Mouse (Mus musculus) heart, embryonic 14.5 days (tissue): Measurements from ENCODE around the gene Adgrl4. TPM values are rescaled to one million over a fixed set of nuclear protein-coding genes. Genes with fewer than 3 reads are reported as not detected.

Experiments used
- ATAC-seq: fragments of 200-750 bp; cut with Nextera tagmentation; 2 replicates; pipeline ENCODE4 v1.8.0; 2017; ENCODE audit warnings: low read depth, moderate TSS enrichment; ENCODE audit not compliant: insufficient number of reproducible peaks, insufficient read depth, low FRiP score
- H3K27ac ChIP-seq, 2 experiments: fragments of 200-500 bp in 1 of 2; fragments of 300-500 bp in 1 of 2; sonication (generic) in 1 of 2; replicated peaks in 1 of 2; 2 replicates each; pipeline ENCODE4 v1.5.1; 2012 to 2014; ENCODE audit warnings: low read depth in 2 of 2, low read length in 2 of 2, control low read depth in 1 of 2, mild to moderate bottlenecking in 1 of 2, mixed read lengths in 1 of 2; ENCODE audit not compliant: control insufficient read depth in 1 of 2, insufficient read depth in 1 of 2
- H3K27me3 ChIP-seq: fragments of 300-500 bp; sonication (generic); 2 replicates; pipeline ENCODE4 v1.6.1; 2014; ENCODE audit warnings: mild to moderate bottlenecking, low read length, control low read depth; ENCODE audit not compliant: control insufficient read depth, insufficient read depth
- H3K36me3 ChIP-seq: fragments of 300-500 bp; sonication (generic); 2 replicates; pipeline ENCODE4 v1.6.1; 2014; ENCODE audit warnings: mild to moderate bottlenecking, control low read depth, low read length, mixed read lengths; ENCODE audit not compliant: control insufficient read depth, insufficient read depth
- H3K4me1 ChIP-seq, 2 experiments: fragments of 200-500 bp in 1 of 2; fragments of 300-500 bp in 1 of 2; sonication (generic) in 1 of 2; 2 replicates each; pipeline ENCODE4 v1.6.1; 2012 to 2014; ENCODE audit warnings: low read length in 2 of 2, control low read depth in 1 of 2, mixed read lengths in 1 of 2; ENCODE audit not compliant: control insufficient read depth in 2 of 2, insufficient read depth in 2 of 2
- H3K4me2 ChIP-seq: fragments of 300-500 bp; sonication (generic); 2 replicates; pipeline ENCODE4 v1.6.1; 2014; ENCODE audit warnings: mild to moderate bottlenecking, low read length
- H3K4me3 ChIP-seq, 2 experiments: fragments of 200-500 bp in 1 of 2; fragments of 300-500 bp in 1 of 2; sonication (generic) in 1 of 2; 2 replicates each; pipeline ENCODE4 v1.5.1; 2012 to 2014; ENCODE audit warnings: low read length in 2 of 2, mild to moderate bottlenecking in 2 of 2, control low read depth in 1 of 2, low read depth in 1 of 2, moderate library complexity in 1 of 2; ENCODE audit not compliant: control insufficient read depth in 1 of 2, insufficient read depth in 1 of 2
- H3K9ac ChIP-seq: fragments of 300-500 bp; sonication (generic); 2 replicates; pipeline ENCODE4 v1.6.1; 2014; ENCODE audit warnings: mild to moderate bottlenecking, low read length
- H3K9me3 ChIP-seq: fragments of 300-500 bp; sonication (generic); 2 replicates; pipeline ENCODE4 v1.6.1; 2016; ENCODE audit warnings: low read length, control low read depth; ENCODE audit not compliant: control insufficient read depth
- WGBS: fragments of 180-500 bp; shearing (Covaris S2); extraction: QIAGEN DNeasy Blood & Tissue Kit; methylation state at CpG from one replicate; pipeline ENCODE4 v1.1.7; 2014; 5-methylcytosine and 5-hydroxymethylcytosine counted together
- polyA plus RNA-seq: library from polyadenylated mRNA; unstranded; fragments of >200 nt; fragmentation: Nextera tagmentation; extraction: Ambion mirVana; gene quantifications from 2 replicates; pipeline ENCODE4 v1.2.1, GENCODE M21; 2014

Gene Adgrl4
- polyA plus RNA-seq, 1 experiment from 2014 or later, result 18.2 TPM

GRCm38 (mm10) chr3:151505606-151506005 lies 67.9 kb downstream of the Adgrl4 start:
- no peaks in the 10 kb centered on the region for H3K36me3 ChIP-seq
- H3K4me2 ChIP-seq, result no peak overlapping the region
- H3K9me3 ChIP-seq, result no peaks in the 10 kb centered on the region
- no peak overlapping the region for H3K27ac ChIP-seq
- H3K4me1 ChIP-seq, result no peaks in the 10 kb centered on the region
- 85% methylated on average over 3 of the region's 3 CpGs for WGBS
- H3K4me3 ChIP-seq, result no peak overlapping the region
- ATAC-seq, result no peak
- no peak overlapping the region for H3K9ac ChIP-seq
- no peaks in the 10 kb centered on the region for H3K27me3 ChIP-seq

GRCm38 (mm10) chr3:151511184-151511583 lies 73.5 kb downstream of the Adgrl4 start:
- no peak overlapping the region for H3K4me2 ChIP-seq
- WGBS, result 76% methylated on average over 5 of the region's 5 CpGs
- ATAC-seq, result no peak
- H3K27me3 ChIP-seq, result no peaks in the 10 kb centered on the region
- H3K9me3 ChIP-seq, result no peaks in the 10 kb centered on the region
- no peak overlapping the region for H3K4me3 ChIP-seq
- H3K9ac ChIP-seq, result no peak overlapping the region
- H3K27ac ChIP-seq, result no peak overlapping the region
- H3K4me1 ChIP-seq, result no peaks in the 10 kb centered on the region
- no peaks in the 10 kb centered on the region for H3K36me3 ChIP-seq

GRCm38 (mm10) chr3:151547182-151547581 lies 109.5 kb downstream of the Adgrl4 start:
- Histone ChIP-seq H3K27me3 (no peaks in the 10 kb centered on the region), H3K9ac (no peak overlapping the region), H3K4me3 (no peak overlapping the region), H3K9me3 (no peaks in the 10 kb centered on the region), H3K4me1 (no peaks in the 10 kb centered on the region), H3K4me2 (no peak overlapping the region), H3K36me3 (no peaks in the 10 kb centered on the region), H3K27ac (no peak overlapping the region)
- 83% methylated on average over 3 of the region's 3 CpGs for WGBS
- ATAC-seq, result no peak

- Histone ChIP-seq H3K4me2 (no peak overlapping the region), H3K4me3 (no peak overlapping the region), H3K27ac (no peak overlapping the region), H3K4me1 (no peaks in the 10 kb centered on the region), H3K27me3 (no peaks in the 10 kb centered on the region), H3K9ac (no peak overlapping the region), H3K9me3 (no peaks in the 10 kb centered on the region), H3K36me3 (no peaks in the 10 kb centered on the region)
- WGBS, result 40% methylated on average over 5 of the region's 5 CpGs
- ATAC-seq, result no peak
Measured at GRCm38 (mm10) chr3:151551002-151551401, 113.3 kb downstream of the Adgrl4 start.

- WGBS, result 81% methylated on average over 2 of the region's 2 CpGs
- H3K4me3 ChIP-seq, result no peak overlapping the region
- H3K4me1 ChIP-seq, result no peaks in the 10 kb centered on the region
- ATAC-seq, result no peak
- no peaks in the 10 kb centered on the region for H3K36me3 ChIP-seq
- no peak overlapping the region for H3K27ac ChIP-seq
- no peak overlapping the region for H3K9ac ChIP-seq
- no peaks in the 10 kb centered on the region for H3K9me3 ChIP-seq
- H3K4me2 ChIP-seq, result no peak overlapping the region
- no peaks in the 10 kb centered on the region for H3K27me3 ChIP-seq
Measured at GRCm38 (mm10) chr3:151556635-151557034, 118.9 kb downstream of the Adgrl4 start.

GRCm38 (mm10) chr3:151557125-151557524 lies 119.4 kb downstream of the Adgrl4 start:
- Histone ChIP-seq H3K9me3 (no peaks in the 10 kb centered on the region), H3K9ac (no peak overlapping the region), H3K36me3 (no peaks in the 10 kb centered on the region), H3K27me3 (no peaks in the 10 kb centered on the region), H3K27ac (no peak overlapping the region), H3K4me3 (no peak overlapping the region), H3K4me1 (no peaks in the 10 kb centered on the region), H3K4me2 (no peak overlapping the region)
- no peak for ATAC-seq
- 33% methylated on average over 2 of the region's 2 CpGs for WGBS

GRCm38 (mm10) chr3:151557607-151558006 lies 119.9 kb downstream of the Adgrl4 start:
- H3K27ac ChIP-seq, result no peak overlapping the region
- H3K4me3 ChIP-seq, result no peak overlapping the region
- H3K9ac ChIP-seq, result no peak overlapping the region
- no peaks in the 10 kb centered on the region for H3K4me1 ChIP-seq
- ATAC-seq, result no peak
- no peak overlapping the region for H3K4me2 ChIP-seq
- no peaks in the 10 kb centered on the region for H3K9me3 ChIP-seq
- no peaks in the 10 kb centered on the region for H3K27me3 ChIP-seq
- H3K36me3 ChIP-seq, result no peaks in the 10 kb centered on the region
- 65% methylated on average over 5 of the region's 5 CpGs for WGBS

- 57% methylated on average over 4 of the region's 4 CpGs for WGBS
- no peak overlapping the region for H3K4me3 ChIP-seq
- no peak overlapping the region for H3K4me2 ChIP-seq
- no peak for ATAC-seq
- H3K27ac ChIP-seq, result no peak overlapping the region
- no peak overlapping the region for H3K9ac ChIP-seq
- H3K27me3 ChIP-seq, result no peaks in the 10 kb centered on the region
- H3K36me3 ChIP-seq, result no peaks in the 10 kb centered on the region
- no peaks in the 10 kb centered on the region for H3K4me1 ChIP-seq
- no peaks in the 10 kb centered on the region for H3K9me3 ChIP-seq
Measured at GRCm38 (mm10) chr3:151558374-151558773, 120.7 kb downstream of the Adgrl4 start.
